Mouse (Mus musculus) heart, embryonic 12.5 days (tissue): ENCODE data around the gene Zkscan1. TPM values are rescaled to one million over a fixed set of nuclear protein-coding genes. Genes with fewer than 3 reads are reported as not detected.

Experiments
- ATAC-seq: fragments of 200-750 bp; cut with Nextera tagmentation; 2 replicates; pipeline ENCODE4 v1.8.0; 2017; ENCODE audit warnings: moderate TSS enrichment, moderate library complexity; ENCODE audit not compliant: insufficient number of reproducible peaks, low FRiP score
- H3K27ac ChIP-seq: fragments of 300-500 bp; sonication (generic); 2 replicates; pipeline ENCODE4 v1.5.1; 2016; ENCODE audit warnings: mild to moderate bottlenecking, moderate library complexity; ENCODE audit not compliant: poor library complexity, severe bottlenecking
- H3K27me3 ChIP-seq: fragments of 300-500 bp; sonication (generic); replicated peaks from 2 replicates; pipeline ENCODE4 v1.6.1; 2016; ENCODE audit warnings: mild to moderate bottlenecking, moderate library complexity
- H3K36me3 ChIP-seq: fragments of 300-500 bp; sonication (generic); 2 replicates; pipeline ENCODE4 v1.6.1; 2016; ENCODE audit warnings: mild to moderate bottlenecking, moderate library complexity
- H3K4me1 ChIP-seq: fragments of 300-500 bp; sonication (generic); replicated peaks from 2 replicates; pipeline ENCODE4 v1.6.1; 2016; ENCODE audit warnings: mild to moderate bottlenecking
- H3K4me2 ChIP-seq: fragments of 300-500 bp; sonication (generic); 2 replicates; pipeline ENCODE4 v1.6.1; 2016; ENCODE audit warnings: mild to moderate bottlenecking, moderate library complexity
- H3K4me3 ChIP-seq: fragments of 300-500 bp; sonication (generic); 2 replicates; pipeline ENCODE4 v1.5.1; 2016; ENCODE audit warnings: mild to moderate bottlenecking
- H3K9ac ChIP-seq: fragments of 300-500 bp; sonication (generic); 2 replicates; pipeline ENCODE4 v1.6.1; 2016; ENCODE audit warnings: mild to moderate bottlenecking, moderate library complexity
- H3K9me3 ChIP-seq: fragments of 300-500 bp; sonication (generic); replicated peaks from 2 replicates; pipeline ENCODE4 v1.6.1; 2016; ENCODE audit warnings: mild to moderate bottlenecking, moderate library complexity
- WGBS: fragments of 180-500 bp; shearing (Covaris S2); methylation state at CpG from one replicate; pipeline ENCODE4 v1.1.7; 2016; 5-methylcytosine and 5-hydroxymethylcytosine counted together
- polyA plus RNA-seq: library from polyadenylated mRNA; unstranded; fragments of >200 nt; fragmentation: Nextera tagmentation; extraction: Ambion mirVana; gene quantifications from 2 replicates; pipeline ENCODE4 v1.2.1, GENCODE M21; 2016

Zkscan1 gene
- polyA plus RNA-seq, 1 experiment from 2014 or later, result 15.7 TPM

- H3K36me3 ChIP-seq, result peaks cover 29% of the 10 kb centered on the region
- H3K4me2 ChIP-seq, result peak overlapping the region; percentile 86
- ATAC-seq, result 0 out of 2 replicates have a peak, but pooled peaks have one; percentile 67
- peak overlapping the region; percentile 91 for H3K9ac ChIP-seq
- peak overlapping the region; percentile 95 for H3K27ac ChIP-seq
- WGBS, result 9% methylated on average over 16 of the region's 16 CpGs
- no peaks in the 10 kb centered on the region for H3K27me3 ChIP-seq
- H3K4me3 ChIP-seq, result peak overlapping the region; percentile 83
- H3K9me3 ChIP-seq, result no peaks in the 10 kb centered on the region
- H3K4me1 ChIP-seq, result peaks cover 7% of the 10 kb centered on the region
Measured at GRCm38 (mm10) chr5:138117199-138118015, 32.5 kb downstream of the Zkscan1 start.

DNA sequence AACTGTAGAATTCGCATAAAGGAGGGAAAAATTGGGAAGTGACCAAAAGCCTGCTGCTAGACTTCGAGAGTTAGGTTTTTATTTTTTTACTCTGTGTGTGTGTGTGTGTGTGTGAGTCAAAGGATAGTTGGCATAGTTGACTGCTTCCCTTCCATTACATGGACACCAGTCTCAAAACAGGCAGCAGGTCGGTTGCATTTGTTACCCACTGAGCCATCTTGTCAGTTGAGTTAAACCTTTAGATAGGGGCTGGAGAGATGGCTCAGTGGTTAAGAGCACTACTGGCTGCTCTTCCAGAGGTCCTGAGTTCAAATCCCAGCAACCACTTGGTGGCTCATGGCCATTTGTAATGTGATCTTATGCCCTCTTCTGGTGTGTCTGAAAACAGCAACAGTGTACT is 33.2 kb downstream of the Zkscan1 start:
- Histone ChIP-seq H3K4me1 (peaks cover 7% of the 10 kb centered on the region), H3K9me3 (no peaks in the 10 kb centered on the region), H3K9ac (peak overlapping the region; percentile 91), H3K36me3 (peaks cover 35% of the 10 kb centered on the region), H3K4me2 (peak overlapping the region; percentile 86), H3K27ac (peak overlapping the region; percentile 95; the same call in 1 of the 2 replicates), H3K27me3 (no peaks in the 10 kb centered on the region), H3K4me3 (peak overlapping the region; percentile 83)
- ATAC-seq, result no peak
- 69% methylated on average over 3 of the region's 3 CpGs for WGBS

DNA sequence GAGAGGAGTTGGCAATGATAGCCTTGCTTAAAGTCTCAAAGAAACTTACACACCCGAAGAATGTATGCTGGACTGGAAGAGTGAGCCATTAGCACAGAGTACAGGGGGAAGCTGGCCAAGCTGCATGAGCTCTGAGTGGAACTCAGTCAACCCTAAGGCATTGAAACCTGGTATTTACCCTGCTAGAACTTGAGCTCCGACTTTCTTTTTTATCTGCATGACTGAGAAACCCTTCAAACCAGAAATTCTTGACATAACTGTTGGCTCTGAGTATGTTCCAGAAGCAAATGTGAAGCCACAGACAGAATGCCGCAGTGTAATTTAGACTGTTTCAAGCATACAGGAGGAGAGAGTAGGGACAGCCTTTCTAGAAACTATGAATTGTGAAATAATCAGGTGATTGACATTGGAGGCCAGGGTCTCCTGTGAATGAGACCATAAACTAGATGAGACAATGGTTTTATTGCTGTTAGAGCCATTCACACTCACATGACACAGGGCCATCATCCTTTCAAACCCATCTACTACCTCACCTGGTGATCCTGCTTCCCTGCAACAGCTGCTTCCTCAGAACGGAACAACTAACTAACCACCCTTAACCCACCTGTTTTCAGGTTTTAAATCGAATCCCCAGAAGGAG is 47.7 kb downstream of the Zkscan1 start:
- no peak for ATAC-seq

GRCm38 (mm10) chr5:138137257-138137656 is 52.4 kb downstream of the Zkscan1 start:
- no peak overlapping the region for H3K4me2 ChIP-seq
- no peaks in the 10 kb centered on the region for H3K9me3 ChIP-seq
- 52% methylated on average over 4 of the region's 4 CpGs for WGBS
- H3K4me3 ChIP-seq, result no peak overlapping the region
- no peak overlapping the region for H3K9ac ChIP-seq
- ATAC-seq, result no peak
- H3K27me3 ChIP-seq, result no peaks in the 10 kb centered on the region
- H3K4me1 ChIP-seq, result 0 out of 2 replicates have a peak, but pooled peaks cover 11% of the 10 kb centered on the region
- H3K36me3 ChIP-seq, result peaks cover 35% of the 10 kb centered on the region
- H3K27ac ChIP-seq, result no peak overlapping the region

More for the DNA sequence above, 47.7 kb downstream of the Zkscan1 start:
- WGBS, result 83% methylated on average over 5 of the region's 5 CpGs
- Histone ChIP-seq H3K27me3 (no peaks in the 10 kb centered on the region), H3K9me3 (no peaks in the 10 kb centered on the region), H3K27ac (no peak overlapping the region), H3K36me3 (peaks cover 71% of the 10 kb centered on the region), H3K4me3 (no peak overlapping the region), H3K4me1 (0 out of 2 replicates have a peak, but pooled peaks cover 9% of the 10 kb centered on the region), H3K9ac (no peak overlapping the region), H3K4me2 (no peak overlapping the region)

- no peak overlapping the region for H3K9ac ChIP-seq
- peaks cover 31% of the 10 kb centered on the region for H3K36me3 ChIP-seq
- 56% methylated on average over 8 of the region's 8 CpGs for WGBS
- H3K4me3 ChIP-seq, result no peak overlapping the region
- no peak overlapping the region for H3K27ac ChIP-seq
- H3K4me2 ChIP-seq, result no peak overlapping the region
- no peaks in the 10 kb centered on the region for H3K27me3 ChIP-seq
- H3K9me3 ChIP-seq, result no peaks in the 10 kb centered on the region
- no peak for ATAC-seq
- 0 out of 2 replicates have a peak, but pooled peaks cover 11% of the 10 kb centered on the region for H3K4me1 ChIP-seq
Measured at GRCm38 (mm10) chr5:138137935-138138549, 53.2 kb downstream of the Zkscan1 start.

- H3K27ac ChIP-seq, result no peak overlapping the region
Measured at GRCm38 (mm10) chr5:138138585-138138984, 53.7 kb downstream of the Zkscan1 start.

DNA sequence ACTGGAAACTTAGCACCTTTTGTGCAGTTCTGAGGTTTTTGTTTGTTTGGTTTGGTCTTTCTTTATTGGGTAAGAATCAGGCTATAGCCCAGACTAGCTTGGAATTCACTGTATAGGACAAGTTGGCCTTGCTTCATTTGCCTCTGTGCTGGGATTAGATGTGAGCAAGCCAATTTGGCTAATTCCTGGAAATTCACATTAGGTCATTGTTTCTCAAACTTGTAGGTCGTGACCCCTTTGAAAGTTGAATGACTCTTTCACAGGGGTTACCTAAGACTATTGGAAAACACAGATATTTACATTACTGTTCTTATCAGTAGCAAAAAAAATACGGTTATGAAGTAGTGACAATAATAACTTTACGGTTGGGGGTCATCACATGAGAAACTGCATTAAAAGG is 69.5 kb downstream of the Zkscan1 start:
- Histone ChIP-seq H3K27ac (no peak overlapping the region), H3K9me3 (no peaks in the 10 kb centered on the region), H3K4me1 (peaks cover 8% of the 10 kb centered on the region; the same call in 1 of the 2 replicates), H3K9ac (no peak overlapping the region), H3K4me2 (peak overlapping the region; percentile 74), H3K4me3 (peak overlapping the region; percentile 76), H3K27me3 (no peaks in the 10 kb centered on the region), H3K36me3 (peaks cover 29% of the 10 kb centered on the region)
- 72% methylated on average over 3 of the region's 3 CpGs for WGBS
- ATAC-seq, result no peak

More at GRCm38 (mm10) chr5:138138585-138138984, 53.7 kb downstream of the Zkscan1 start:
- ATAC-seq, result no peak
- Histone ChIP-seq H3K4me3 (no peak overlapping the region), H3K4me1 (0 out of 2 replicates have a peak, but pooled peaks cover 11% of the 10 kb centered on the region), H3K4me2 (no peak overlapping the region), H3K9me3 (no peaks in the 10 kb centered on the region), H3K36me3 (peaks cover 31% of the 10 kb centered on the region), H3K9ac (no peak overlapping the region), H3K27me3 (no peaks in the 10 kb centered on the region)
- WGBS, result 61% methylated on average over 4 of the region's 4 CpGs

GRCm38 (mm10) chr5:138155443-138155976 is 70.6 kb downstream of the Zkscan1 start, which contains the start of gene Zfp113:
Gene Zfp113, minus strand, starts transcription at chr5:138155744.
- Histone ChIP-seq H3K36me3 (peaks cover 25% of the 10 kb centered on the region), H3K4me2 (peak within 1 kb of the TSS; percentile 74), H3K27me3 (no peaks in the 10 kb centered on the region), H3K9ac (peak within 1 kb of the TSS; percentile 91), H3K4me1 (peaks cover 8% of the 10 kb centered on the region; the same call in 1 of the 2 replicates), H3K4me3 (peak within 1 kb of the TSS; percentile 76), H3K9me3 (no peaks in the 10 kb centered on the region), H3K27ac (peak within 1 kb of the TSS; percentile 80)
- under 1% methylated on average over 31 of the region's 31 CpGs for WGBS
- peak; percentile 96 for ATAC-seq

Other genes starting within 250 kb of the Zkscan1 start
- 2.3 and 2.5 TPM in 2 replicates for gene Pilra, start 248.8 kb upstream of the Zkscan1 start, polyA plus RNA-seq
- 0.26 and 0.57 TPM in 2 replicates for gene Pilrb1, start 227.0 kb upstream of the Zkscan1 start, polyA plus RNA-seq
- gene Pilrb2, start 213.3 kb upstream of the Zkscan1 start, polyA plus RNA-seq, result 1.9 and 2.7 TPM in 2 replicates
- 0.08 and 0.09 TPM in 2 replicates for gene Cyp3a13, start 163.5 kb upstream of the Zkscan1 start, polyA plus RNA-seq
- gene Gjc3, start 122.0 kb upstream of the Zkscan1 start, polyA plus RNA-seq, result 0.05 TPM in 1 of 2 replicates, not detected in the other
- gene Azgp1, start 103.6 kb upstream of the Zkscan1 start, polyA plus RNA-seq, result not detected in 2 replicates
- gene Smok3a, start 63.8 kb upstream of the Zkscan1 start, polyA plus RNA-seq, result not detected in 2 replicates
- gene Smok3b, start 63.7 kb upstream of the Zkscan1 start, polyA plus RNA-seq, result not detected in 2 replicates
- not detected in 2 replicates for gene Smok3c, start 31.9 kb upstream of the Zkscan1 start, polyA plus RNA-seq
- gene Zscan21, start 31.8 kb downstream of the Zkscan1 start, polyA plus RNA-seq, result 37.6 and 38.1 TPM in 2 replicates
- gene Zfp113, start 70.7 kb downstream of the Zkscan1 start, polyA plus RNA-seq, result 9.9 and 10.0 TPM in 2 replicates
- 249 and 253 TPM in 2 replicates for gene Cops6, start 76.0 kb downstream of the Zkscan1 start, polyA plus RNA-seq
- 12.1 and 12.6 TPM in 2 replicates for gene Ap4m1, start 86.9 kb downstream of the Zkscan1 start, polyA plus RNA-seq
- 136 and 138 TPM in 2 replicates for gene Mcm7, start 87.3 kb downstream of the Zkscan1 start, polyA plus RNA-seq
- gene Taf6, start 102.4 kb downstream of the Zkscan1 start, polyA plus RNA-seq, result 73.9 and 78.5 TPM in 2 replicates
- 26.2 and 26.5 TPM in 2 replicates for gene Cnpy4, start 102.4 kb downstream of the Zkscan1 start, polyA plus RNA-seq
- 5.1 and 6.2 TPM in 2 replicates for gene Mblac1, start 109.2 kb downstream of the Zkscan1 start, polyA plus RNA-seq
- gene Nxpe5, start 140.8 kb downstream of the Zkscan1 start, polyA plus RNA-seq, result not detected in 2 replicates
- gene Lamtor4, start 170.4 kb downstream of the Zkscan1 start, polyA plus RNA-seq, result 62.4 and 70.7 TPM in 2 replicates
- 7.9 and 8.0 TPM in 2 replicates for gene BC037034, start 178.9 kb downstream of the Zkscan1 start, polyA plus RNA-seq
- gene Gal3st4, start 187.8 kb downstream of the Zkscan1 start, polyA plus RNA-seq, result 0.82 and 0.92 TPM in 2 replicates
- 0.04 and 0.09 TPM in 2 replicates for gene Gm43720, start 194.9 kb downstream of the Zkscan1 start, polyA plus RNA-seq
- gene Gpc2, start 194.9 kb downstream of the Zkscan1 start, polyA plus RNA-seq, result 13.1 and 15.1 TPM in 2 replicates
- 3.3 and 4.5 TPM in 2 replicates for gene Stag3, start 195.2 kb downstream of the Zkscan1 start, polyA plus RNA-seq